Mouse (Mus musculus): ENCODE measurements around the gene Gm45337.

Gene Gm45337

DNA sequence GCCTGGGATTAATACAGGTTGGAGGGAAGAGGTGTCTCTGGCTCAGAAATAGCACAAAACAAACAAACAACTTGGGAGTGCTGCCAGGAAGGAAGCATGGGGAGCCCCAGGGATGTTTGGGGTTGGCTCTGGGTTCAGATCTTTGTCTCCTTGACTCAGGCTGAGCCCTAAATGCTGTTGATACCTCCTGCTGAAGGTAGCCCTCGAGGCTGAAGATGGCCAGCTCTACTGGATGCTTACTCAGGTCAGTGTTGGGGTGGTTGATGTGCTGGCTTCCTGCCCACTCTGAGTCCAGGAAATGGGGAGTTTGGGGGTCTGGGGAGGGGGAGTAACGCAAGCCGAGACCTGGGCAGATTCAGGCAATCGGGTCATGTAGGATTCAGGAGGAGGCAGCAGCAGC is 47.7 kb downstream of the Gm45337 start:
- DNase-seq, result no peak

DNA sequence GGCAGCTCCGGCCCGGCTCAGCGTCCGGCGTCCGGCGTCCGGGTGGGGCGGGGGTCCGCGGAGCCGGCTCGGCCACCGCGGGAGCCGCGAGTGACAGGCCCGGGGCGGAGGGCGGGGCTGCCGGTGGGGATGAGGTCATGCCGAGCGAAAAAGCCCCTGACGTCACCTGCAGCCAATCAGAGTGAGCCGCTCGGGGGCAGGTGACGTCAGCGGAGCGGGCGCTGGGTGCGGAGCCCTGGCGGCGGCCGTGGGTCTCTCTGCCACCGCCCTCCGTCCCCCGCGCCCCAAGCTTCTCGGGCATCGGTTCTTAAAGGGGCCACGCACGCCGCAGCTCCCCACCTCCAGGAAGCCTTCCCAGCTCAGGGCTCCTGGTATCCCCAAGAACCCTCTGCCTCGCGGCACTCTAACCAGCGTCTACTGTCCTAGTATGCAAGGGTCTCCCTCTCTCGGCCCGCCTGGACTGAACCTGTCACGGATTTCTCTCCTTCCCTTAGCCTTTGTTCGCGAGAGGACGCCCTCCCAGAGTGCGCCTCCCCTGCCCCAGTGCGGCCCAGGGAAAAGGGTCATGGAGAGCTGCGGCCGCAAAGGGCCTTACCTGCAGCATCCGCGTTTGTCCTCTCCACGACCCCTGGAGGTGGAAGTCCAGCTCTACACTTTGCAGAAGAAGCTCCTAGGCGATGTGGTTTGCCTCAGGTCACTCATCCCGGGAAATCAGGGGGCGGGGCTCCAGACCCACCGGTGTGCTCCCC is 49.0 kb downstream of the Gm45337 start, which contains the start of gene Dusp8:
Gene Dusp8 (minus strand): TSS at position 661 of the 749 bp plus-strand sequence.
- peak; percentile 94 for DNase-seq

DNA sequence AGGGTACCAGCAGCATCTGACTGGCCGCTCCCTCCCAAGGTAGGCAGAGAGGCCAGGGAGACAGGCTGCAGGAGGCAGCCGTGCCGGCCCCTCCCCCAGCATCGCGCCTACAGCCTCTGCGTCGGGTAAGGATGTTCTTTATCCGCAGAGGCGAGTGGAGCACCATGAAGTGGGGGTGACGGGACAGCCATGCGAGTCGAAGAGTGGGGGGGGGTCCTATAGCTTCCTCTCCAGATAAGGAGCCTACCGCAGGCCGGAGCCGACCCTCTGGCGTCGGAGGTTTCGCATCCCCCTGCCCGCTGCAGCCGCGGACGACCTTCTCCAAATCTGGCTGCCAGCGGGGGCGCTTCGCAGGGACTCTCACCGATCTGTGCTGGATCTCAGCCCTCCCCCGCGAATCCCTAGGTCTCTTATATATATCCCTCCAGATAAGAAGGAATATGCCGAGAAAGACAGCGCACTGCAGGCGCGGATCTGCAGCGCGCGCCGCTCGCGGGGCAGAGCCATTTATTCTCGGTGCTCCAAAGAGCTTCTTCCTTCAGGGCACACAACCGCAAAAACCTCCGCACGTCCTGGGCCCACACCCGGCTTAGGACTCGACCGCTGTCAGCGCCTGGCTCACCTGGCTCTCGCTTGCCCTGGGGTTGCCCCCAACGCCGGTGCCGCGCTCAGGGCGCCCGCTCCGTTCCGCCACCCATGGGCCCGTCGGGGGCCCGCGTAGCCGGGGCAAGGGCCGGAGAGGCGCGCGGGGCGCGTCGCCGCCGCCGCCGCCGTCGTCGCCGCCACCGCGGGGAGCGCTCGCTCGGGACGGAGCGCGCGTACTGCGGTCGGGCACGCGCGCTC is 49.9 kb downstream of the Gm45337 start:
- peak; percentile 49 to 53 for DNase-seq

DNA sequence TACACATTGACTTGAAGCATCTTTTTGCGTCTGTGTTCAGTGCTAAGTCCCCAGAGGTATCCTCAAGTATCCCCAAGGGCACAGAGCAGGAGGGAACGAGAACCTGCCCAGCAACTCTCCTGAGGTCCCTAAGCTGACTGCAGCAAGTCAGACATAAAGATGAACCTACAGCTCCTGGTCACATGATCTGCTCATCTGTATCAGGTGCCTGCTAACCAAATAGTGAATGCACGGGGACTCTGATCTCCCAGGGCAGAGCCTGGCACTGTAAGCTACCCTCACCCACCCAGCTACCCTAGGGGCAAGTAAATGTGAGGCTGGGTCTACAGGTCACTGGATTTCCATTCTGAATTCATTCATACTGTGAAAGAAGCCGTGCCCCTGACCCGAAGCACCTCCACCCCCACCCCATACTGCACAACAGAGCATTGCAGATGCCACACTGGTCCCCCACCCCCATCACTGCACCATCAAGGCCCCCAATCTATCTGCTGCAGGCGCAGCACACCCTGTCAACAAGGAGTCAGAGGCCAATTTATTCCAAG is 50.6 kb downstream of the Gm45337 start:
- DNase-seq, result no peak
